Mouse (Mus musculus): ENCODE data around the gene Mgmt. TPM values are rescaled to one million over a fixed set of nuclear protein-coding genes. Genes with fewer than 3 reads are reported as not detected.

Mgmt gene
- polyA plus RNA-seq, 1 experiment from 2014 or later: 1.3 TPM

GRCm38 (mm10) chr7:137095702-137096101 lies 201.3 kb downstream of the Mgmt start:
- Histone ChIP-seq H3K9ac (replicated peaks) (no peak overlapping the region), H3K4me1 (no peaks in the 10 kb centered on the region), H3K9me3 (no peaks in the 10 kb centered on the region), H3K4me2 (replicated peaks) (no peak overlapping the region), H3K27me3 (no peaks in the 10 kb centered on the region), H3K4me3 (no peak overlapping the region), H3K36me3 (no peaks in the 10 kb centered on the region), H3K27ac (replicated peaks) (no peak overlapping the region)
- no peak for ATAC-seq (replicated peaks)
- WGBS: 94% methylated on average over 1 of the region's 1 CpGs

GRCm38 (mm10) chr7:137099766-137100165 lies 205.4 kb downstream of the Mgmt start:
- ATAC-seq (replicated peaks): no peak
- H3K27ac ChIP-seq (replicated peaks): no peak overlapping the region
- no peaks in the 10 kb centered on the region for H3K36me3 ChIP-seq
- 0 out of 2 replicates have a peak, but pooled peaks cover 3% of the 10 kb centered on the region for H3K27me3 ChIP-seq
- H3K4me3 ChIP-seq: no peak overlapping the region
- H3K4me2 ChIP-seq (replicated peaks): no peak overlapping the region
- WGBS: 79% methylated on average over 3 of the region's 3 CpGs
- H3K9me3 ChIP-seq: no peaks in the 10 kb centered on the region
- no peak overlapping the region for H3K9ac ChIP-seq (replicated peaks)
- 0 out of 2 replicates have a peak, but pooled peaks cover 4% of the 10 kb centered on the region for H3K4me1 ChIP-seq

GRCm38 (mm10) chr7:137102606-137103195 lies 208.3 kb downstream of the Mgmt start:
- Histone ChIP-seq H3K9ac (replicated peaks) (no peak overlapping the region), H3K27me3 (0 out of 2 replicates have a peak, but pooled peaks cover 3% of the 10 kb centered on the region), H3K36me3 (no peaks in the 10 kb centered on the region), H3K27ac (replicated peaks) (no peak overlapping the region), H3K9me3 (no peaks in the 10 kb centered on the region; the same call in 1 of the 2 replicates), H3K4me3 (no peak overlapping the region), H3K4me2 (replicated peaks) (no peak overlapping the region), H3K4me1 (0 out of 2 replicates have a peak, but pooled peaks cover 4% of the 10 kb centered on the region)
- no peak for ATAC-seq (replicated peaks)
- 20% methylated on average over 10 of the region's 10 CpGs for WGBS

- Histone ChIP-seq H3K27ac (replicated peaks) (no peak overlapping the region), H3K27me3 (no peaks in the 10 kb centered on the region), H3K4me2 (replicated peaks) (no peak overlapping the region), H3K4me3 (no peak overlapping the region), H3K4me1 (no peaks in the 10 kb centered on the region), H3K36me3 (no peaks in the 10 kb centered on the region), H3K9me3 (peaks cover 6% of the 10 kb centered on the region), H3K9ac (replicated peaks) (no peak overlapping the region)
- WGBS: 92% methylated on average over 4 of the region's 4 CpGs
- ATAC-seq (replicated peaks): no peak
Observed at GRCm38 (mm10) chr7:137112101-137112500, 217.7 kb downstream of the Mgmt start.

- no peak overlapping the region for H3K4me3 ChIP-seq
- H3K9me3 ChIP-seq: peaks cover 6% of the 10 kb centered on the region; the same call in 1 of the 2 replicates
- H3K27ac ChIP-seq (replicated peaks): no peak overlapping the region
- H3K36me3 ChIP-seq: no peaks in the 10 kb centered on the region
- H3K4me2 ChIP-seq (replicated peaks): no peak overlapping the region
- H3K9ac ChIP-seq (replicated peaks): no peak overlapping the region
- 95% methylated on average over 4 of the region's 4 CpGs for WGBS
- H3K27me3 ChIP-seq: no peaks in the 10 kb centered on the region
- no peak for ATAC-seq (replicated peaks)
- H3K4me1 ChIP-seq: peaks cover 16% of the 10 kb centered on the region
Observed at GRCm38 (mm10) chr7:137116246-137116645, 221.8 kb downstream of the Mgmt start.

GRCm38 (mm10) chr7:137121243-137121858 lies 226.9 kb downstream of the Mgmt start:
- Histone ChIP-seq H3K27ac (replicated peaks) (no peak overlapping the region), H3K4me2 (replicated peaks) (peak overlapping the region; percentile 19), H3K4me3 (no peak overlapping the region), H3K27me3 (no peaks in the 10 kb centered on the region), H3K9ac (replicated peaks) (no peak overlapping the region), H3K4me1 (peaks cover 21% of the 10 kb centered on the region), H3K9me3 (no peaks in the 10 kb centered on the region), H3K36me3 (no peaks in the 10 kb centered on the region)
- 25% methylated on average over 16 of the region's 16 CpGs for WGBS
- ATAC-seq (replicated peaks): peak; percentile 73

GRCm38 (mm10) chr7:137128726-137129125 lies 234.3 kb downstream of the Mgmt start:
- Histone ChIP-seq H3K27ac (replicated peaks) (no peak overlapping the region), H3K9ac (replicated peaks) (no peak overlapping the region), H3K4me2 (replicated peaks) (no peak overlapping the region), H3K4me1 (no peaks in the 10 kb centered on the region), H3K36me3 (no peaks in the 10 kb centered on the region), H3K27me3 (no peaks in the 10 kb centered on the region), H3K4me3 (no peak overlapping the region), H3K9me3 (no peaks in the 10 kb centered on the region)
- ATAC-seq (replicated peaks): no peak
- WGBS: 88% methylated on average over 8 of the region's 8 CpGs

GRCm38 (mm10) chr7:137130211-137130610 lies 235.8 kb downstream of the Mgmt start:
- WGBS: 86% methylated on average over 10 of the region's 10 CpGs

GRCm38 (mm10) chr7:137131957-137132356 lies 237.5 kb downstream of the Mgmt start:
- Histone ChIP-seq H3K4me1 (no peaks in the 10 kb centered on the region), H3K27me3 (no peaks in the 10 kb centered on the region), H3K27ac (replicated peaks) (no peak overlapping the region), H3K4me2 (replicated peaks) (no peak overlapping the region), H3K9ac (replicated peaks) (no peak overlapping the region), H3K4me3 (no peak overlapping the region), H3K36me3 (no peaks in the 10 kb centered on the region), H3K9me3 (no peaks in the 10 kb centered on the region)
- WGBS: 80% methylated on average over 5 of the region's 5 CpGs
- no peak for ATAC-seq (replicated peaks)

More at GRCm38 (mm10) chr7:137130211-137130610, 235.8 kb downstream of the Mgmt start:
- no peak for ATAC-seq (replicated peaks)
- H3K36me3 ChIP-seq: no peaks in the 10 kb centered on the region
- no peaks in the 10 kb centered on the region for H3K4me1 ChIP-seq
- H3K27ac ChIP-seq (replicated peaks): no peak overlapping the region
- no peak overlapping the region for H3K4me3 ChIP-seq
- H3K27me3 ChIP-seq: no peaks in the 10 kb centered on the region
- H3K9me3 ChIP-seq: no peaks in the 10 kb centered on the region
- H3K9ac ChIP-seq (replicated peaks): no peak overlapping the region
- H3K4me2 ChIP-seq (replicated peaks): no peak overlapping the region

- Histone ChIP-seq H3K27ac (replicated peaks) (no peak overlapping the region), H3K9ac (replicated peaks) (no peak overlapping the region), H3K36me3 (no peaks in the 10 kb centered on the region), H3K27me3 (no peaks in the 10 kb centered on the region), H3K4me1 (no peaks in the 10 kb centered on the region), H3K9me3 (no peaks in the 10 kb centered on the region), H3K4me3 (no peak overlapping the region), H3K4me2 (replicated peaks) (no peak overlapping the region)
- ATAC-seq (replicated peaks): no peak
- 70% methylated on average over 5 of the region's 5 CpGs for WGBS
Observed at GRCm38 (mm10) chr7:137138101-137138500, 243.7 kb downstream of the Mgmt start.

GRCm38 (mm10) chr7:137140321-137140720 lies 245.9 kb downstream of the Mgmt start:
- WGBS: 76% methylated on average over 7 of the region's 7 CpGs
- H3K9ac ChIP-seq (replicated peaks): no peak overlapping the region
- no peak for ATAC-seq (replicated peaks)

GRCm38 (mm10) chr7:137141386-137141785 lies 247.0 kb downstream of the Mgmt start:
- WGBS: 48% methylated on average over 3 of the region's 3 CpGs
- no peak overlapping the region for H3K4me3 ChIP-seq
- no peaks in the 10 kb centered on the region for H3K9me3 ChIP-seq
- H3K4me2 ChIP-seq (replicated peaks): no peak overlapping the region
- no peak overlapping the region for H3K27ac ChIP-seq (replicated peaks)
- H3K4me1 ChIP-seq: no peaks in the 10 kb centered on the region
- H3K36me3 ChIP-seq: no peaks in the 10 kb centered on the region
- ATAC-seq (replicated peaks): no peak
- no peak overlapping the region for H3K9ac ChIP-seq (replicated peaks)
- no peaks in the 10 kb centered on the region for H3K27me3 ChIP-seq

More at GRCm38 (mm10) chr7:137140321-137140720, 245.9 kb downstream of the Mgmt start:
- Histone ChIP-seq H3K27me3 (no peaks in the 10 kb centered on the region), H3K36me3 (no peaks in the 10 kb centered on the region), H3K27ac (replicated peaks) (no peak overlapping the region), H3K9me3 (no peaks in the 10 kb centered on the region), H3K4me3 (no peak overlapping the region), H3K4me2 (replicated peaks) (no peak overlapping the region), H3K4me1 (no peaks in the 10 kb centered on the region)

All from forebrain, embryonic 15.5 days (tissue).